Mouse (Mus musculus) liver, postnatal 0 days (tissue): ENCODE data around the gene Naa25.

Experiments
- CTCF ChIP-seq: sonication (generic); IDR thresholded peaks from 2 replicates; pipeline ENCODE4 v1.5.1; 2016; ENCODE audit warnings: antibody characterized with exemption, low read depth
- EP300 ChIP-seq: IDR thresholded peaks from 2 replicates; pipeline ENCODE4 v1.6.1; 2016; ENCODE audit warnings: antibody characterized with exemption, low read depth, mild to moderate bottlenecking

DNA sequence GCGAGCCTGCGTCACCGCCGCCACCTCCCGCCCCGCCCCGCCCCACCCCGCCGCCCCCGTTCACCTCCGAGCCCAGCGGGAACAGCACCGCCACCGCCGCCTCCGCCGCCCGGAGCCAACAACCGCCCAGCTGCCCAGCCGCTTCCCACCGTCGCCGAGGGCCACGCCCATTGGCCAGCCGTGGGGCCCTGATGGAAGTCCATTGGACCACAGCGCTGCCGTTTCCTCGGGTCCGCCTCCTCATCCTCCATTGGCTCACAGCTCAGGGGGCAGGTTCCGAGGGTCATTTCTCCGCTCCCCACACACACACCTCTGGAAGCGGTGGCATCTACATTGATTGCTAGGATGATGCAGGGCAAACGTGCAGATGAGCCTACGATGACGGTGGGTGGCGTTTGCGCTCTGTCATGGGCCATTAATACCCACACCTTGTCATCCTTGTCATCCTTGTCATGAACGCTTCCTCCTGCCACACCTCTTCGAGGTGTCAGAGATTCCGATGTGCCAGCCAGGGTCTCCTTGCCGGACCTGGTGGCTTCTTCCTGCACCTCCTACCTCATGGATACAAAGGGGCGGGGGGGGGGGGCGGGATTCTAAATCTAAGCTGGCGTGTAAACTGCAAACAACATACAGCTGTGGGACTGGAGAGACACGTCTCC is 12.1 kb upstream of the Naa25 start, which contains the start of gene Trafd1:
- TF ChIP-seq CTCF = no peak
- TF ChIP-seq EP300 = no peak
